Mouse (Mus musculus) embryonic facial prominence, embryonic 12.5 days (tissue): ENCODE results near the gene Borcs6. TPM values are rescaled to one million over a fixed set of nuclear protein-coding genes. Genes with fewer than 3 reads are reported as not detected.
A peak's percentile ranks its signal among the peaks of the same experiment; 100 is the strongest.
"Not testable (repeated sequence)": the region's sequence is repeated elsewhere in the genome, so short reads cannot be mapped to it uniquely, and the experiment has no call there.

Experiments
- ATAC-seq: fragments of 200-750 bp; cut with Nextera tagmentation; 2 replicates; pipeline ENCODE4 v1.8.0; 2017; ENCODE audit not compliant: insufficient number of reproducible peaks, insufficient read depth, low FRiP score, low TSS enrichment
- H3K27ac ChIP-seq: fragments of 300-500 bp; sonication (generic); 2 replicates; pipeline ENCODE4 v1.5.1; 2016; ENCODE audit warnings: mild to moderate bottlenecking
- H3K27me3 ChIP-seq: fragments of 300-500 bp; sonication (generic); 2 replicates; pipeline ENCODE4 v1.6.1; 2016; ENCODE audit warnings: mild to moderate bottlenecking, moderate library complexity
- H3K36me3 ChIP-seq: fragments of 300-500 bp; sonication (generic); 2 replicates; pipeline ENCODE4 v1.6.1; 2016; ENCODE audit warnings: mild to moderate bottlenecking
- H3K4me1 ChIP-seq: fragments of 300-500 bp; sonication (generic); 2 replicates; pipeline ENCODE4 v1.6.1; 2016
- H3K4me2 ChIP-seq: fragments of 300-500 bp; sonication (generic); replicated peaks from 2 replicates; pipeline ENCODE4 v1.6.1; 2016; ENCODE audit warnings: mild to moderate bottlenecking, moderate library complexity
- H3K4me3 ChIP-seq: fragments of 300-500 bp; sonication (generic); 2 replicates; pipeline ENCODE4 v1.5.1; 2016; ENCODE audit warnings: mild to moderate bottlenecking
- H3K9ac ChIP-seq: fragments of 300-500 bp; sonication (generic); 2 replicates; pipeline ENCODE4 v1.6.1; 2016; ENCODE audit warnings: mild to moderate bottlenecking, moderate library complexity
- H3K9me3 ChIP-seq: fragments of 300-500 bp; sonication (generic); 2 replicates; pipeline ENCODE4 v1.6.1; 2016; ENCODE audit warnings: mild to moderate bottlenecking, moderate library complexity
- WGBS: fragments of 180-500 bp; shearing (Covaris S2); methylation state at CpG from one replicate; pipeline ENCODE4 v1.1.7; 2016; 5-methylcytosine and 5-hydroxymethylcytosine counted together
- polyA plus RNA-seq: library from polyadenylated mRNA; unstranded; fragments of >200 nt; fragmentation: Nextera tagmentation; extraction: Ambion mirVana; gene quantifications from 2 replicates; pipeline ENCODE4 v1.2.1, GENCODE M21; 2016

Gene Borcs6
- polyA plus RNA-seq, 1 experiment from 2014 or later: 12.3 TPM

DNA sequence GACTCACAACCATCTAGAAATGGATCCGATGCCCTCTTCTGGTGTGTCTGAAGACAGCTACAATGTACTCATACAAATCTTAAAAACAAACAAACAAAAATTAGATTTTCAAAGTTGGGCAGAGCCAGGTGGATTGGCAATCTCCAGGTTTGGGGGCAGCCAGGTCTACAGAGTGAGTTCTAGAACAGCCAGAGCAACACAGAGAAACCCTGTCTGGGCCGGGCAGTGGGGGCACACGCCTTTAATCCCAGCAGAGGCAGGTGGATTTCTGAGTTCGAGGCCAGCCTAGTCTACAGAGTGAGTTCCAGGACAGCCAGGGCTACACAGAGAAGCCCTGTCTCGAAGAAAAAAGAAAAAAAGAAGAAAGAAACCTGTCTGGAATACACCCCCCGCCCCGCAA is 34.3 kb downstream of the Borcs6 start:
- Histone ChIP-seq H3K4me1 (peaks cover 43% of the 10 kb centered on the region), H3K27ac (0 out of 2 replicates have a peak overlapping the region, but pooled peaks have one; percentile 61), H3K36me3 (peaks cover 20% of the 10 kb centered on the region)
- H3K9me3 ChIP-seq, H3K4me2 ChIP-seq, H3K27me3 ChIP-seq, ATAC-seq, H3K4me3 ChIP-seq, H3K9ac ChIP-seq: not testable (repeated sequence)
- 81% methylated on average over 7 of the region's 7 CpGs for WGBS

DNA sequence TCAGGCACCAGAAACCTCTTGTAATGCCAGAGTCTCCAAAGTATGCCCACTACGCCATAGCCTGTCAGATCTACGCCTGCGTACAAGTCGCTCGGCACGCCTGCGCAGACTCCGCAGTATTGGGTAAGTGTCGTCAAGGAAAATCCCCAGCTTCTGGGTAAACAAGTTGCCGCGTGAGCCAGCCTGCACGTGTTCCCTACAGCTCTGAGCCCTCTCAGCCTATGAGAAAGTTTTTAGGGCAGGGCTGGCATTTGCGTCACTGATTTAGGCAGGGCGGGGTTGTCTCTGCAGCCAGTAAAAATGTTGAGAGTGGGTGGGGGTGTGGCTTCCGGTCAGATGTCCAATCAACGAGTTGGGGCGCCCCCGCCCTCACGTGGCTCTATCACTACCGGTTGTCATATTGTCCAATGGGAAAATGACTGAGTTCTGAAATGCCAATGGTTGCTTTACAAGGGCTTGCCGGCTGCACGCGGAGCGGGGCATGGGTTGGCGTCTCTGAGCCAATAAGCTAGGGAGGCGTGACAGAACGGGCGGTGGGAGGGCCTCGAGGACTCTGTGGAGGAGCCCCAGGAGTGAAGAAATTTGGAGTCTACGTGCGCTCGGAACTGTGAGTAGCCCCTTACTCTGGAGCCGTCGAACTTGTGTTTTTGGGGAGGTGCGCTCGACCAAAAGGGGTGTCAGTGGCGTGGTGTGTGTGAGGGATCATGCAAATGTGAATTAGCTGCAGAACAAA is 35.3 kb downstream of the Borcs6 start, which contains the start of gene Per1:
Per1 (plus strand) TSS at position 521 of the 733 bp plus-strand sequence.
- peak; percentile 88 for ATAC-seq
- peak within 1 kb of the TSS; percentile 57 for H3K4me3 ChIP-seq
- no peaks in the 10 kb centered on the region for H3K9me3 ChIP-seq
- H3K27ac ChIP-seq: peak within 1 kb of the TSS; percentile 83
- H3K4me1 ChIP-seq: peaks cover 45% of the 10 kb centered on the region
- peaks cover 18% of the 10 kb centered on the region for H3K36me3 ChIP-seq
- H3K4me2 ChIP-seq: peak within 1 kb of the TSS; percentile 81
- under 1% methylated on average over 37 of the region's 37 CpGs for WGBS
- no peaks in the 10 kb centered on the region for H3K27me3 ChIP-seq
- H3K9ac ChIP-seq: peak within 1 kb of the TSS; percentile 63

DNA sequence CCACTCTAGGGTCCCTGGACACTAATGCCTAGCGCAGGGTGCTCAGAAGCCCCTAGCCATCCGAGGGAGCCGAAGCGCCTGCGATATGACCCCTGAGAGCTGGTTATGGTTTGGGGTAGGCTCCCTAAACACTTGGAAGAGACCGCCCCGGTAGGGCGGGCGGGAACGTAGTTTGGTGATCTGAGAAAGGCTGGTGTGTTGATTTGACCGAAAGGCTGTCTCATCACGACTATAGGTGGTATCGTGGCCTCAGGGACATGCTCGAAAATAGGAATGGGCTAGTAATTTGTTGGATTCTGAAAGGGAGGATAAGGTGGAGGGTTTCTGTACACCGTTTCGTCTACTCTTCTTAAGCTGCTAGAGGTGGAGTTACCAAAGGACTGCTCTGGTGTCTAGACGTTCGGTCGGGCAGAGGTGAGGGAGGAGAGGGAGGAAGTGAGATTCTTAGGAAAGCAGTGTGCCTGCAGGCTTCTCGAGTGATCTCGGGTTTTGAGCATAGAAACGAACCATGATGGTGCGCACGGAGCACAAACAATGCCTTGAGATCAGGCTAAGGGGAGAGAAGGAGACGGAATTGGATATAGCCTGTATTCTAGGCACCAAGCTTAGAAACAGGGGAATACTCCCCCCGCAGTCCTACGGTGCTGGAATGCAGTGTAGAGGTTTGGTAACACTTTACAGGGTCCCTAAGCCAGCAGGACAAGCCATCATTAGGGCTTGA is 36.2 kb downstream of the Borcs6 start:
- 3% methylated on average over 27 of the region's 27 CpGs for WGBS
- Histone ChIP-seq H3K9me3 (no peaks in the 10 kb centered on the region), H3K4me3 (peak overlapping the region; percentile 57), H3K27me3 (no peaks in the 10 kb centered on the region), H3K4me1 (peaks cover 44% of the 10 kb centered on the region), H3K4me2 (peak overlapping the region; percentile 81), H3K9ac (peak overlapping the region; percentile 63), H3K36me3 (peaks cover 13% of the 10 kb centered on the region), H3K27ac (peak overlapping the region; percentile 83)
- no peak for ATAC-seq

DNA sequence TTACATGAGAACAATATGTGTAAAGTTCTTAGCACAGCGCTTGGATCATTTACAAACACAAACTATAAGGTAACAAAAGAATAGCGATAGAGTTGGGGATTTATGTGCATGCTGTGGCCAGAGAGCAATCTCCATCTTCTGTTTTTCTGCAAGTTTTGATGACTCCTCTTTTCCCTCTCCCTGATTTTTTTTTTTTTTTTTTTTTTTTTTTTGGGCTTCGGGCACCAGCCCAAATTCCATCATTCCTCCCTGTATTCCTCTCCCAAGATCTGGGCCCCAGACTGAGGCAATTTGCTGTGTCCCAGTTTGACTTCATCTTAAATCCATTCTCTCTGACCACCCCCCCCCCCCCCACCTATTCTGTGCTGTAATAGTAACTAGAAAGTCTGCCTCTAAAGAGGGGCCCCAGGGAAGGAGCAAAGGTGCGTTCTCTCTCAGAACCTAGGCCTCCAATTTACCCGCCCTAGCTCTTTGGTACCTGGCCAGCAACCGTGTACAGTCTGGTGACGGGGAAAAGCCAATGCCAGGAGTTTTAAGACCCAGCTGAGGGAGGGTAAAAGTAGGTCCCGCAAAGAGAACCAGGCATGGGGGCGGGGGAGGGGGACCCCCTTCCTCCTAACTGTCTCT is 37.0 kb downstream of the Borcs6 start:
- 12% methylated on average over 9 of the region's 9 CpGs for whole genome bisulfite sequencing
- peaks cover 21% of the 10 kb centered on the region for H3K36me3 ChIP-seq
- peak overlapping the region; percentile 57 for H3K4me3 ChIP-seq
- no peaks in the 10 kb centered on the region for H3K27me3 ChIP-seq
- no peaks in the 10 kb centered on the region for H3K9me3 ChIP-seq
- H3K4me2 ChIP-seq: peak overlapping the region; percentile 81
- H3K27ac ChIP-seq: peak overlapping the region; percentile 84
- peak; percentile 1; the same call in 1 of the 2 replicates for ATAC-seq
- H3K9ac ChIP-seq: no peak overlapping the region
- H3K4me1 ChIP-seq: peaks cover 44% of the 10 kb centered on the region

DNA sequence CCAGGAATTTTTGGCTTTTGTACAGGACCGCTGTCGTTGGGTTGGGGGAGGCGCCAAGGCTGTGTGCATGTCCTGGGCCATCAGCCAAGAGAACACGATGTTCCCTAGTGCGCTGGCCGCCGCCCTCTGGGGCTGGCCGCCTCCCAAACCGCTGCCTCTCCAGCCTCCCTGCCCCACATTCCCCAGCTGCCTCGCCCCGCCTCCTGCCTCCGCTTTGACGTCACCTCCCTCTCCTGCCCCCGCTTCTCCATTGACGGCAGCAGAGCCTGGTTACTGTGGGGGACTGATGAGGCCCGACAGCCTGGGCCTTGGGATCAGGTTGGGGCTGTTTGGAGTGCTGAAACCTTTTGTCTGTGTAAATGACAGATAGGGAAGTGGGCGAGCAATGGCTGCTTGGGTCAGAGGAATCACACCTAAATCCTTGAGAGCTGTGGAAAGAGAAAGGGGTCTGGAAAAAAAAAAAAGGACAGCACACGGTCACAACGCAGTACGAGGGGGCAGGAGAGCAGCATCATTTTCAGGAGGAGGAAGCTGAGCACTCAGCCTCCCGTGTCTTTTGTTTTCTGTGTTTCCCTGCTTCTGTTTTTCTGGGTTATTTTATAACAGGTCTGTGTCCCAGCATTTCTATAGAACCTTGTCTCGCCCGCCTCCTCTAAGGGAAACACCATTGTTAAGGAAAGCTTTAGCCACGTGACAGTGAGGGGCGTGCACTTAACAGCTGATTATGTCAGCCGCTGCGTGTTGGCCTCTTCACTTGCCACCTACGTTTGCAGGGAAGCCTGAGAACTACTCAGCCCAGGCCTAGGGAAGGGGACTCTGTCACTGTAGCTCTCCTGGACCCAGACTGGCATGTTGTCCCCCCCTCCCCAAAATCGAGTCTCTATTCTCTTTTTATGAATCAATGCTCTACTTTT is 37.7 kb downstream of the Borcs6 start:
- WGBS: 3% methylated on average over 29 of the region's 29 CpGs
- Histone ChIP-seq H3K4me1 (peaks cover 44% of the 10 kb centered on the region), H3K27ac (peak overlapping the region; percentile 84)

DNA sequence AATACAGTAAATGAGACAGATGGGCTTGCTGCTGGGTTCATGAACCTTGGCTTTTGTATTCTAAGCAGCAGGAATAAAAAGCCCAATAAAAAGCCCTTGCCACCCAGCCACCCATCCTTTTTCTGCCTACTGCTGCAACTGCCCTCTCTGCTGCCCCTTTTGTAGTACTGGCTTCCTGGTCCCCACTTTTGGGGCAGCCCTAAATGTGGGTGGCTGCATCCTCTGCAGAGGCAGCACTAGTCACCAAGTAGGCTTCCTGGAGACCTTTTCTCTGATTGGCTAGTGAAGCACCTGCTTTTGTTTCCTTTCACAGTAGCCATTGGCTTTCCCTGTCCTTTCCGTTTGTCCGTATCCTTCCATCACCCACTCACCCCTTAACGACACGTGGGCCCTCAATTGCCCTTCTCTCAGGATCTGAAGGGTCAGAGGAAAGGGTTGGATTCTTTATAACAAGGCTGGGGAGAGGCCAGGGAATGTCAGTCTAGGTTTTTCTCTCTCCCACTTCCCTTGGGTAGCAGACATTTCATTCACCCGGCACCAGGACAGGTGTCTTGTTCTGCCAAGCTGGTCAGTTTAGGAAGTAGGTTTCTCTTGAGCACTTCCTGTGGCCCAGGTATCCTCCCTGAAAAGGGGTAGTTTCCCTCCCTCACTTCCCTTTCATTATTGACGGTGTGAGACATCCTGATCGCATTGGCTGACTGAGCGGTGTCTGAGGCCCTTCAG is 38.7 kb downstream of the Borcs6 start:
- Histone ChIP-seq H3K27ac (peak overlapping the region; percentile 84), H3K27me3 (no peaks in the 10 kb centered on the region), H3K9me3 (no peaks in the 10 kb centered on the region), H3K36me3 (peaks cover 28% of the 10 kb centered on the region), H3K4me1 (peaks cover 44% of the 10 kb centered on the region), H3K4me3 (peak overlapping the region; percentile 57), H3K4me2 (peak overlapping the region; percentile 81), H3K9ac (peak overlapping the region; percentile 53; the same call in 1 of the 2 replicates)
- ATAC-seq: no peak
- WGBS: 25% methylated on average over 8 of the region's 8 CpGs

More for the DNA sequence above, 37.7 kb downstream of the Borcs6 start:
- Histone ChIP-seq H3K9me3 (no peaks in the 10 kb centered on the region), H3K36me3 (peaks cover 23% of the 10 kb centered on the region), H3K27me3 (no peaks in the 10 kb centered on the region), H3K4me3 (peak overlapping the region; percentile 57), H3K9ac (peak overlapping the region; percentile 25; the same call in 1 of the 2 replicates), H3K4me2 (peak overlapping the region; percentile 81)
- peak; percentile 30; the same call in 1 of the 2 replicates for ATAC-seq

DNA sequence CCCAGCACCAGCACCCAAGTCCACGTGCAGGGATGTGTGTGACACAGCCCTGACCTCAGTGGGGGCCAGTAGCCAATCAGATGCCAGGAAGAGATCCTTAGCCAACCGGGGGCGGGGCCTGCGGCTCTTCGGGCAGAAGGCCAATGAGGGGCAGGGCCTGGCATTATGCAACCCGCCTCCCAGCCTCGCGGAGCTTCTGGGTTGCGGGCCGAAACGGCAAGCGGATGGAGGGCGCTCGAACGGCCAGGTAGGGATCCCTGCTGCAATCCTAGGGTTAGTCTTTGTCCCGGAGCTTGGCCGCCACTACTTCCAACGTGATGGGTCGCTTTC is 39.2 kb downstream of the Borcs6 start:
- H3K9me3 ChIP-seq: no peaks in the 10 kb centered on the region
- ATAC-seq: no peak; the same call in 1 of the 2 replicates
- H3K4me2 ChIP-seq: peak overlapping the region; percentile 81
- peak overlapping the region; percentile 47 for H3K4me3 ChIP-seq
- H3K27ac ChIP-seq: peak overlapping the region; percentile 86
- H3K9ac ChIP-seq: peak overlapping the region; percentile 53
- H3K36me3 ChIP-seq: peaks cover 33% of the 10 kb centered on the region
- no peaks in the 10 kb centered on the region for H3K27me3 ChIP-seq
- under 1% methylated on average over 19 of the region's 19 CpGs for WGBS
- H3K4me1 ChIP-seq: peaks cover 44% of the 10 kb centered on the region

DNA sequence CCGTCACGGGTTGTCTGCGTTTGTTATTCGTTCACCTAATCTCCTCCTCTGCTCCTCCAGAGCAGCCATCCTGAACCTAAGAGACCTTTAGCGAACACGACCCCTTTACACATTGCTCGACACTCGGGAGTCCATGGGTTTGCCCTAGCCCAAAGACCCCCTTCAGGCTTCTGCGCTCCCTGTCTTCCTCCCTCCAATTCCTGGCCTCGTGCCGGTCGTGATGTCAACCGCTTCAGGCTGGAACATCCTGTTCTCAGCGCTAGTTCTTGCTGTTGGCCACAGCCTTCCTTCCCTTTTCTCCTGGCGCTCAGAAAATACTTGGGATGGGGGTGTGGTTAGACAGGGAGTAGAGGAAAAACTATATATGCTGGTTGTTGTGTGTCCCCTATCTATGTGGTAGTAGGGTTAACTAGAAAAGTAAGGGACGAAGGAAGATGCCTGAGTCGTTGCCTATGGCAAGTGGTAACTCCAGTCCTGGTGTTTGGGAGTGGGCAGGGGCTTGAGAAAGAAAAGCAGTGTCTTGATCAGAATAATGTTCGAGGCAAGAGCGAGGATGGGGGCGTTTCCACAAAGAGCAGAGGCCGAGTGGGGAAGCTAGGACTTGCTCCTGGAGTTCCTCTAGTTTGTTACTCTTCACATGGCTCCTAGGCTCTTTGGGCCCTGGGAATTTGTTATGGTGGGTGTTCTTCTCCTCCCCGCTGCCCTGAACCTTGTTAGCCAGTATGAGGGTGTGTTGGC is 39.8 kb downstream of the Borcs6 start:
- H3K4me3 ChIP-seq: peak overlapping the region; percentile 47
- 1% methylated on average over 22 of the region's 22 CpGs for WGBS
- H3K4me1 ChIP-seq: peaks cover 44% of the 10 kb centered on the region
- H3K4me2 ChIP-seq: peak overlapping the region; percentile 81
- H3K36me3 ChIP-seq: peaks cover 39% of the 10 kb centered on the region
- no peaks in the 10 kb centered on the region for H3K9me3 ChIP-seq
- no peaks in the 10 kb centered on the region for H3K27me3 ChIP-seq
- peak overlapping the region; percentile 86 for H3K27ac ChIP-seq
- H3K9ac ChIP-seq: peak overlapping the region; percentile 53
- ATAC-seq: no peak

DNA sequence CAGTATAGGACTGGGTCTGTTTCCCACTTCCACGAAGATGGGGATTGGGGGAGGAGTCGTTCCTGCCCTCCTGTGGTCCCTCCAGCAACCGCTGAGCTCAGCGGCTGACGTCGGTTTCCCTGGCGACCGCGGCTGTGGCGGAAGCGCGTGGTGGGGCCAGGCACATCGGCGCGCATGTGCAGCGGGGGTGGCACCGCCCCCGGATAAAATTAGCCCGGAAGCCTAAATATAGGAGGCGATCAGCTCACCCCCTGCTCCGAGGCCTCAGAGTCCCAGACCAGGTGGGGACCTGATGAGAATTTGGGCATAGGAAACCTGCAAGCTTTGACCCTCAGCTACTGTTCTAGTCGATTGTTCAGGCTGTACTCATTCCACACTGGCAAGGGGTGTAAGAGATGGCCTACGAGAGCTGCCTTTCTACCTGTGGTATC is 40.4 kb downstream of the Borcs6 start:
- ATAC-seq: peak; percentile 24; the same call in 1 of the 2 replicates
- Histone ChIP-seq H3K9me3 (no peaks in the 10 kb centered on the region), H3K36me3 (peaks cover 45% of the 10 kb centered on the region), H3K4me2 (peak overlapping the region; percentile 81), H3K4me3 (peak overlapping the region; percentile 47), H3K9ac (peak overlapping the region; percentile 53), H3K27ac (peak overlapping the region; percentile 86), H3K27me3 (no peaks in the 10 kb centered on the region), H3K4me1 (peaks cover 44% of the 10 kb centered on the region)
- under 1% methylated on average over 23 of the region's 23 CpGs for WGBS
